Mouse (Mus musculus): ENCODE results near the gene Epdr1.

Epdr1 gene

GRCm38 (mm10) chr13:19619216-19619927 is at the start of gene Epdr1:
Gene Epdr1 (minus strand): TSS chr13:19619927.
- in situ Hi-C loops (cut with MboI; ENCODE audit: unreplicated experiment in 2 of 2), result no loop called here

DNA sequence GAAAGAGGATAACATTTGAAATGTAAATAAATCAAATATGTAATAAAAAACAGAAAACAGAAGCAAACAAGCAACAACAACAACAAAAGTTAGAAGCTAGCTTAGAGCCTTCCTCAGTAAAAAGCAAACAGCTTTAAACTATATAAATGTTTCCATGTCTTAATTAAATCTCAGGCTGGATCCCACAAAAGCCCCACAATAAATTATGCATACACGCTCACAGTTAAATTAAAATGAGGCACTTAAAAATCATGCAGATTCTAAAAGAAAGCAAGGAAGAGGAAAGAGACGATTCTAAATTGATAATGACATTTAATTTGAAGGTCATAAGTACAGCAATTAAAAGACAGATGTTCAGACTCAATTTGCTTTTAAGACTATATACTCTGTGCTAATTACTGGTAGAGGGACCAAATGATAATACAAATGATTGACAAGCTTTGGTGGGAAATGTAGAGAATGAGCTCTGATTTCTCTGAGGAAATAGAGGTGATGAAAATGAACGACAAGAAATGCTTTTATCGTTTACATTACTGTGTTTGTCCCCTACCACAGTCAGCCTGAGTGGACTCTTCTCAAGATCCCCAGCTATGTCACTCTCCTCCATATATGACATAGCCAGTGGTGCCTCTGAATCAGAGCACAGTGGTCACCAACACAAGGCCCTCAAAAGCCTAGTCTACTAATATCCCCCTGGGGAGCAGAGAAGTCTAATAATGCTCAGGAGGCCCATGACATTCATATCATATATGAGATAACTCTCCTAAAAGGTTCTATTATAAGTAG is 48.8 kb upstream of the Epdr1 start:
- in situ Hi-C loops (cut with MboI; ENCODE audit: unreplicated experiment in 2 of 2), result loop anchor here (25.0 kb wide), 2 partner anchors 856 to 1606 kb away; no protein-coding TSS in a partner anchor

GRCm38 (mm10) chr13:19652405-19652804 is 32.7 kb upstream of the Epdr1 start:
- in situ Hi-C loops (cut with MboI; ENCODE audit: unreplicated experiment in 2 of 2), result loop anchor here (25.0 kb wide), 2 partner anchors 840 to 1590 kb away; no protein-coding TSS in a partner anchor

DNA sequence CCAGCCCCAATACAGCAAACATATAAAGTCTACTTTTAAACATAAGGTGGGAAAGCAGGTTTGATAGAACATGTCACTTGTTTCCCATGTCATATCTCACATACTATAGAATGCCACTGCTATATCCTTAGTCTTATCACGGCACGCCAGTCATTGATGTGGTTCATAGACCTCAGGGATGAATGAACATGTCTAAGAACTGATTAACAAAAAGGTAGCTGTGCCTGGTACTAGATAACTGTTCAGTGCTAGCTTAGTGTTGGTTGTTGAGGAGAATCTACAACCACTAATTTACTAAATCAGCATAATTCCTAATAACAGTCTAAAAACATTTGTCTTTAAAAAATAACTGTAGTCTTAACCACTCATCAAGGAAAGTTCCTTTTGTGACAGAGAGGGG is 30.1 kb upstream of the Epdr1 start:
- in situ Hi-C loops (cut with MboI; ENCODE audit: unreplicated experiment in 2 of 2), result loop anchor here (10.0 to 25.0 kb wide), 3 partner anchors 495 to 1588 kb away; no protein-coding TSS in a partner anchor

DNA sequence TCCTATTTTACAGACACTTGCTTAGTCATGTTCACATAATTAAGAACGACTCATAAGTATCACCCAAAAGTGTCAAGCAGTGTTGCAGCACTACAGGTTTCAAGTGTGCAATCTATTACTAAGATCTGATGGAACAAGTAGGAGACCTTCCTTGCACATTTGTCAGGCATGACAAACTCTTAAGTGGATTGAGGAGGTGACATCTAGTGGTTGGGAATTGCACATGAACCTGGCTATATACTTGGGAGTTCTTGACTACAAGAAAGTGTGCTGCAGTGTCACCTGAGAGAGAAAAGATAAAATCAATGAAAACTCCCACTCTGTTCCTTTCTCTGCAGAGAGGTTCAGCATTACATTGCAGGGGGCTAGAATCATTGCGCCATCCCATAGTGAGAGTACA is 24.5 kb upstream of the Epdr1 start:
- in situ Hi-C loops (cut with MboI; ENCODE audit: unreplicated experiment in 2 of 2), result loop anchor here (5.0 to 10.0 kb wide), 4 partner anchors 38 to 489 kb away; no protein-coding TSS in a partner anchor

GRCm38 (mm10) chr13:19643519-19643918 is 23.8 kb upstream of the Epdr1 start:
- in situ Hi-C loops (cut with MboI; ENCODE audit: unreplicated experiment in 2 of 2), result loop anchor here (5.0 to 10.0 kb wide), 4 partner anchors 39 to 489 kb away; no protein-coding TSS in a partner anchor

DNA sequence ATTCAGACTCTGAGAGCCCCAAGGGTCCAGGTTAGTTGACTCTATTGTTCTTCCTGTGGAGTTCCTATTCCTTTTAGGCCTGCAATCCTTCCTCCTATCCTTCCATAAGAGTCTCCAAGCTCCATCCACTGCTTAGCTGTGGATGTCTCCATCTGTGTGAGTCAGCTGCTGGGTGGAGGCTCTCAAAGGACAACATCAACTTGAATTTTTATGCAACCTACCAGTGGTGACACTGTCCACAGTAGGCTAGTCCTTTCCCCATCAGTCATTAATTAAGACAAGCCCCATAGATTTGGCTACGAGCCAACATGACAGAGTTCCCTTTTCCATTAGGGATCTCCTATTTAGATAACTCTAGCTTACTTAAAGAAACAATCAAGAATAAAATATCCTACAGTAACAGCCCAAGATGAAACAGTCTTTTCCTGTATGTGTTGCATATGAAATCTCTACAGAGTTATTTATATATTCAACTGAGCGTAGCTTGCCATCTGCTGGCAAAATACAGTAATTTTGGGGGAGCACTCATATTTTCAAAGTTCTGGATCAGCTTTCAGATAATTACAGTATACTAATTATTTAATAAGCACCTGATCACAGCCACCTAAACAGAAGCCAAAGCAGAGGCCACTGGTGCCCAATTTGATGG is 20.6 kb upstream of the Epdr1 start:
- in situ Hi-C loops (cut with MboI; ENCODE audit: unreplicated experiment in 2 of 2), result loop anchor here (5.0 to 10.0 kb wide), 4 partner anchors 42 to 486 kb away; no protein-coding TSS in a partner anchor

DNA sequence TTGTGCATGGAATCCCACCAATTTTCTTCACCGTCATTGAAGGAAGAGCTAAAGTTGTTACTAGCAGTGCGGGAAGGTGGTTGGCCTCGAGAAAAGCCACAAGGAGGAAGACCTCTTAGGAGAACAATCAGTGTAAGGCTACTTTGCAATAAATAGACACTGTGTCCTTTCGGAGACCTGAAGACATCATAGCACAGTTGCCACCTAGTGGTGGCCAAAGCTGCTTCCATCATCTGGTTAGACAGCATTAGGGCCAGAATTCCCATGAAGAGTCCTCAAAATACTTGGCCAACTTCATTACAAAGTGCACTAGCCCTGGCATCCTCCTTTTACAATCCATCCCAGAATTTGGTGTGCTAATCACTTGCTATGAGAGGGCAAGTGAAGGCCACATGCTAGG is 16.4 kb upstream of the Epdr1 start:
- in situ Hi-C loops (cut with MboI; ENCODE audit: unreplicated experiment in 2 of 2), result loop anchor here (5.0 kb wide), 2 partner anchors 199 to 274 kb away; no protein-coding TSS in a partner anchor

DNA sequence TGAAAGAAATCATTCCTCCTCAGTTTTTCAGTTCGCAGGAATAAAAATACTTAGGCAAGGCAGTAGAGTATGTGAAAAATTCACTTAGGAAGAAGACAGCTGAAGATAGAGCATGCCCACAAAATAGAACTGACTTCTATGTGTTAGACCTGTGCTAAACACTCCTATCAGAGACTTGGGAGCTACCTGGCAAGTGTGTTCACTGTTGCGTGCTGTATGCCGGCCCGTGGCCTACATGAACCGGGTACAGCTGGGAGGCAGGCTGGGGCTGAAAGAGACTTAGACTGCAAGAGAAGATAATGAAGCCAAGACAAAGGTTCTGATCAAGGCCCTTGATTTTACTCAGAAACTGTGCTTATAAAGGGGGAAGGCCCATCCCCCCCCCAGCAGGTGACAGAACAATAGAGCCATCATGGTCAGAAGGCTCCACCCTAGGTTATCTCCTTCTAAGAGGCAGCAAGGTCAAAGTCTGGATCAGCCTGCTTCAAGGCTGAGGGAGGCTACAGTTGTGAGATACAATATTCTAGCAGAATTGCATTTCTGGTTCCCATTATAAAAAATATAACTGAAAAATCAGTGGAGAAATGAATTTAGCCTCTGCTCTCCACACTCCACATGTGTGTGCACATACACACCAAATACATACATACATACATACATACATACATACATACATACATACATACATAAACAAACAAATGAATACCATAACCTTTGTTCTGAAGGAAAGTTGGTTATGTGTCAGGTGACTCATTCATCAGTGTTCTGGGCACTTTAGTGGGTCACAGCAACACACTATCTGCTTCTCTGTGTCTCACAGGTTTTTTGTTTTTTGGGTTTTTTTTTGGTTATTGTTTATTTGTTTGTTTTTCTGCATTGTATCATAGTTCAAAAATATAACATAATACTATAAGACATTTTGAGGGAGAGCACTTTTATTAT is 11.3 kb upstream of the Epdr1 start:
- in situ Hi-C loops (cut with MboI; ENCODE audit: unreplicated experiment in 2 of 2), result loop anchor here in 1 of 2 experiments (5.0 kb wide), 1 partner anchor 349 kb away; no protein-coding TSS in a partner anchor

GRCm38 (mm10) chr13:19626473-19626872 is 6.7 kb upstream of the Epdr1 start:
- in situ Hi-C loops (cut with MboI; ENCODE audit: unreplicated experiment in 2 of 2), result loop anchor here in 1 of 2 experiments (10.0 kb wide), 1 partner anchor 172 kb away; no protein-coding TSS in a partner anchor

- in situ Hi-C loops (cut with MboI; ENCODE audit: unreplicated experiment in 2 of 2), result loop anchor here in 1 of 2 experiments (10.0 kb wide), 1 partner anchor 170 kb away; no protein-coding TSS in a partner anchor
Measured at GRCm38 (mm10) chr13:19624632-19625320, 5.0 kb upstream of the Epdr1 start.

DNA sequence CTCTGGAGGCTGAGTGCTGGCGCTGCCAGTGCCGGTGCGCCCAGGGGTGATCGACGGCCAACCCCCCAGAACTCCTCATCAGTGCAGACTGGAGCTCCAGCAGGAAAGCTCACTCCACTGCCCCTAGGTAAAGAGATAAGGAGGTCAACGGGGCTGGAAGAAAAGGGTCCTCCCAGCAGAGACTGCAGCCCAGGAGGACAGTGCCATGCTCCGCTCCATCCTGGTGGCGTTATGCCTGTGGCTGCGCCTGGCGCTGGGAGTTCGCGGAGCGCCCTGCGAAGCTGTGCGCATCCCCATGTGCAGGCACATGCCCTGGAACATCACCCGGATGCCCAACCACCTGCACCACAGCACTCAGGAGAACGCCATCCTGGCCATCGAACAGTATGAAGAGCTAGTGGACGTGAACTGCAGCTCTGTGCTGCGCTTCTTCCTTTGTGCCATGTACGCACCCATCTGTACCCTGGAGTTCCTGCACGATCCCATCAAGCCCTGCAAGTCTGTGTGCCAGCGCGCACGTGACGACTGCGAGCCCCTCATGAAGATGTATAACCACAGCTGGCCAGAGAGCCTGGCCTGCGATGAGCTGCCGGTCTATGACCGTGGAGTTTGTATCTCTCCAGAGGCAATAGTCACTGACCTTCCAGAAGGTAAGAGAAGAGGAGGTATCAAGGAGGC is 3.6 kb upstream of the Epdr1 start:
- in situ Hi-C loops (cut with MboI; ENCODE audit: unreplicated experiment in 2 of 2), result loop anchor here in 1 of 2 experiments (10.0 kb wide), 1 partner anchor 169 kb away; no protein-coding TSS in a partner anchor

DNA sequence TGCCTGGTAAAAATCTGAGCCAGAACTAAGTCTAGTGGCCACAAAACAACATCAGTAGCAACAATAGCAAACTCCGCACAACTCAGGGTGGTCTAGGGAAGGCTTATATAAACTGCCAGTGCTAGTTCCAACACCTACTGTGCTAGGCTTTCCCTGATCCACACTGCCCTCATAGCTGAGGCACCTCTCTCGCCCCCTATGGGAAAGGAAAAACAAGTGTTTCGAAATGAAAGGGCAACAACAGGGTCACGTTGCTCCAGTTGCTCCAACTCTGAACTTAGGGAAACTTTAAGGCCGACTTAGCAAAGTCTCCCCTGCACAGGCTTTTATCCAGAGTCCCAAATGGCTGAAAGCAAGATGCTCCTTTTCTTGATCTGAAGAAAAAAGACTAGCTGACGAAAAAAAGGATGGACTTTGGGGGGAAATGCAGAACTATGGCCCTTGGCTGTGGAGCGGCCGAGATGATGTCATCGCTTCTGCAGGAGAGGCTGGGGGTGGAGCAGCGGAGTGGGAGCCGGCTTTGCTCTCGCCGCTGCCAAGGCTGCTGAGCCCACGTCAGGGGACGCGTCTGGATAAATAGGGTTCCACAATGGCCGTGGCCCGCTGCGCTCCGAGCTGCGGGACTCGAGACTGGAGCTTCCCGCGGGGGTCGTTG is 3.0 kb upstream of the Epdr1 start, which contains the start of gene Sfrp4:
Sfrp4 (plus strand) TSS at position 532 of the 655 bp plus-strand sequence.
- in situ Hi-C loops (cut with MboI; ENCODE audit: unreplicated experiment in 2 of 2), result loop anchor here in 1 of 2 experiments (10.0 kb wide), 1 partner anchor 168 kb away; no protein-coding TSS in a partner anchor

DNA sequence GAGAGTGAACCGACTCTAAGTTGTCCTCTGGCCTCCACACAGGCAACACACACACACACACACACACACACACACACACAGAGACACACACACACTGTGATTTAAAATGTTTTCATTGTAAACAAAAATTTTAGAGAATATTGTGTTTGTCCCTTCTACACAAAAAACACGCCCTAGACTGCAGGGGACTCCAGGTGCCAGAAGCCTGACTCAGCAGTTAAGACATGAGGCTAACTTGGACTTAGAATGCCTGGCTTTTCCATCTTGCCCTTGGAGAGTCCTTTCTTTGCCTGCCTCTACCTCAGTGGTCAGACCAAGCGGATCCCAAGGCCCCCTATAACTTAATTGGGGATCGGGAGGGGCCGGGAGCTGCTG is 899 bp downstream of the Epdr1 start:
- in situ Hi-C loops (cut with MboI; ENCODE audit: unreplicated experiment in 2 of 2), result no loop called here

GRCm38 (mm10) chr13:19618081-19618480 is 1.6 kb downstream of the Epdr1 start:
- in situ Hi-C loops (cut with MboI; ENCODE audit: unreplicated experiment in 2 of 2), result no loop called here

DNA sequence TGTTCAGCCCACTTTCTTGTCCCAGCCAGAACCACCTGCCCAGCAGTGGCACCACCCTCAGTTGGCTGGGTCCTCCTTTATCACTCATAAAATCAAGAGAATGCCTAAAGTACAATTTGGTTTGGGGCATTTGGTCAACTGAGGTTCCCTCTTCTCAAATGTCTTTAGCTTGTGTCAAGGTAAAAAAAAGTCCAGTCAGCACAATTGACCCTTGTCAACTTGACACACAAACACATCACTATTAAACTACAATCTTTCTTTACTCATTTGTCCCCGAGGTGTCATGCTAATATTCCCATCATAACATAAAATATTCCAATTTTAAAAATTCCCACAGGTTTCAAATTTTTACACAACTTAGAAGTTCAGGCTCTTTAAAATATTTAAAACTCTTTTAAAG is 5.4 kb downstream of the Epdr1 start:
- in situ Hi-C loops (cut with MboI; ENCODE audit: unreplicated experiment in 2 of 2), result no loop called here

- in situ Hi-C loops (cut with MboI; ENCODE audit: unreplicated experiment in 2 of 2), result no loop called here
Measured at GRCm38 (mm10) chr13:19613426-19613825, 6.3 kb downstream of the Epdr1 start.

DNA sequence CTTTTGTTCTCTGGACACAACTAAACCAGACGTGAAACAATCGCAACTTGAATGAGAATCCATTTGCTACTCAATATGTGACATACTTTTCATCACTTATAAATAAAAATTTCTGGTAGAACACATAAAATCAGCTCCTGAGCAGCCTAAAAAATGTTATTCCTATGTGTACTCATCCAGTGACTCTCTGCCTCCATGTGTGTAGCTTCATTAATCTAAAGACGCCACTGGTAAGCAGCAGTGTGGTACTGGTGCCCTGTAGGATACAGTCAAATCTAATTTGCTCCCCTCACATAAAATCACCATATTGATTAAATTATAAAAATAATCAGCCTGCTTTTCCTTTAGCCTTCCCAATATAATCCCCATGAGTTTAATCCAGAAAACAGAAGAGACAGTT is 6.8 kb downstream of the Epdr1 start:
- in situ Hi-C loops (cut with MboI; ENCODE audit: unreplicated experiment in 2 of 2), result no loop called here
